Mouse (Mus musculus) mature B cell (primary cell): ENCODE results near the gene Slc22a2.
"Not testable (repeated sequence)": the region's sequence is repeated elsewhere in the genome, so short reads cannot be mapped to it uniquely, and the experiment has no call there.

Experiments
- in situ Hi-C: fragments of 300-500 bp; cut with MboI; formaldehyde crosslinking; loops from 2 replicates; pipeline ENCODE4 v1.14.3; 2019

Slc22a2 gene

GRCm38 (mm10) chr17:12583991-12584390, at the start of gene Slc22a2:
Slc22a2 (plus strand) TSS chr17:12584132.
- in situ Hi-C loops = no loop called here

- in situ Hi-C loops = loop anchor here (25.0 kb wide), 1 partner anchor 278 kb away; no protein-coding TSS in a partner anchor
These were observed 49.4 kb upstream of the Slc22a2 start for GRCm38 (mm10) chr17:12534353-12535145.

DNA sequence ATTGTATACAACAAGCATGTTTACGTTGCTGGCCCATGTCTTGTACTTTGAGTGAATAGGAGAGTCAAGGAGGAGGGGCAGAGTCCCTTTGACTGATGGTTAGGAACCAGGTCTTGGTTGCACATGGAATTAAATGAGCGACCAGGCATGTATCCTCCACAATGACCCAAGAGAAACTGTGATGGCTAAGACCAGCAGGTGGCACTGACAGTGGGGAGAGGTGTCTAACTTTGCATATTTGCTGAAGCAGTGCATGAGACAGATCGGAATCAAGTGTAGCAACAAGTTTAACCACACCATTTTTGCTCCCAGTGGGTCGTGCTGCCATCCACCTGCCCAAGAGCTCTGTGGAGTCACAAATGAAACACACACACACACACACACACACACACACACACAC, 21.7 kb upstream of the Slc22a2 start:
- in situ Hi-C loops = no loop called here

DNA sequence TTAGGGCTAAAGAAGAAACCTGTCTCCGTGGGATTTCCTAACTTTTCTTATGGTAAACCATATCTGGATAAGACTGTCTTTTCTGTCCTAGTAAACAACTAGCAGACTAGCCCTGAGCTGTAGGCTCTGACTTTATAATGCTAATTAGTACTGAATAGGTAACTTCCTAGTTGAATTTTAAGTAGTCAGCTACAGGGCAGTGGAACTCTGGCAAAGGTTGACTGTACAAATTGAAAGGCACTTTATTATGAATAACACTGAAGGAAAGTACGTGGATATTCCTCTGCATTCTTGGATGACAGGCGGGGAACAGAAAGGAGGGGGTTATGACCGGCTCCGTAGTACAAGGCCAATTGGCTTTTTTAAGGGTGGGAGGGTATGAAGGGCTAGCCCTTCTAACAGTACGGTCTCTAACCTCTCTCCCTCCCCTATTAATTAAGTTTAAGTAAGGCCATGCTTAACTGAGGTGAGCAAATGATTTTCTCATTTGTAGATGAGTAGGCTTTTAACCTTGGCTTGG, 19.4 kb upstream of the Slc22a2 start:
- in situ Hi-C loops = not testable (repeated sequence)

GRCm38 (mm10) chr17:12565443-12565842, 18.5 kb upstream of the Slc22a2 start:
- in situ Hi-C loops = no loop called here

- in situ Hi-C loops = no loop called here
These were observed 12.6 kb upstream of the Slc22a2 start for GRCm38 (mm10) chr17:12571316-12571715.

- in situ Hi-C loops = no loop called here
These were observed 11.9 kb upstream of the Slc22a2 start for GRCm38 (mm10) chr17:12571924-12572463.

DNA sequence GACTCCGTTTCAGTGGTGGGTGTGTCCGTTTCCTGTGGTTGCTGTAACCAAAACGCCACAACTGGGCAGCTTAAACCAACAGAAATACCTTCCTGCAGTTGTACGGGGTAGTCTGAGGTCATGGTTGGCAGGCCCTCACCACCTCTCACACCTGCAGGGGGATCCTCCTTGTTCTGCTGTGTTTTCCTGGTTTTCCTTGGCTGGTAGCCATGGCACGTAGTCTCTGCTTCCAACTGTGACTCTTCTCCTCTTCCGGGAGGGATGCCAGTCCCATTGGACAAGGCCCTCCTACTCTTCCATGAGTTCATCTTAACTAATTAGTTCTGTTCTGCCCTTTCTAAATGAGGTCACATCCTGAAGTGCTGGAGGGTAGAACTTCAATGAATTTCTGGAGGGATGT, 8.5 kb upstream of the Slc22a2 start:
- in situ Hi-C loops = no loop called here

GRCm38 (mm10) chr17:12577096-12577495, 6.8 kb upstream of the Slc22a2 start:
- in situ Hi-C loops = no loop called here

- in situ Hi-C loops = no loop called here
These were observed 1.4 kb downstream of the Slc22a2 start for GRCm38 (mm10) chr17:12585366-12585765.

GRCm38 (mm10) chr17:12586966-12587365, 3.0 kb downstream of the Slc22a2 start:
- in situ Hi-C loops = no loop called here

- in situ Hi-C loops = no loop called here
These were observed 4.9 kb downstream of the Slc22a2 start for GRCm38 (mm10) chr17:12588801-12589247.

DNA sequence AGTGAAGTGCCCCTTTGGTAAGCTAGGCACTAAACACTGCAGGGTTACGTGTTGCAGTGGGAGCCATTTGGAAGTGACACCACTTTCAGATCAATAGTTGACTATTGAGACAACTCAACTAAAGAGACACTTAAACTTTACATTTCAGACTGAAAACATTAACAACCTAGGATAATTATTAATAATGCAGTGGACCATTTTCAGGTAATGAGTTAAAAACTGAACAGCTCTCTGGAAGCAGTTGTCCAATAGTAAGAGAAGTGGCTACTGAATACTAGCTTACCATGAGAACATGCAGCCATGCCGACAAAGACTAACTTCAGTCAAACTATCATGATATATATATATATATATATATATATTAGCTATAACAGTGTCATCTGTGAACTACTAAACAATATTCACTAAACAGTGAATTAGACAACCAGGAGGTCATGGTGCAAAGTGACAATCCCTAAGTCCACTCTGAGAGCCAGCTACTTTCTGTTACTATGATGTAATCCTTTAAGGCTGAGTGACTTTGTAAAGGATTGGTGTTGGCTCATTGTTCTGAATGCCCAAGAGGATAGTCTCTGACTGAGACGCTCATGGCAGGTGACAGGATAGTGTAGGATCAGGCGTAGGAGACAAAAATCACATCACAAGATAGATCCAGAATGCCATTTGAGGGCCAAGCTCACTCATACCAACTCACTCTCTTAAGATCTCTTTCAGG, 7.1 kb downstream of the Slc22a2 start:
- in situ Hi-C loops = no loop called here

DNA sequence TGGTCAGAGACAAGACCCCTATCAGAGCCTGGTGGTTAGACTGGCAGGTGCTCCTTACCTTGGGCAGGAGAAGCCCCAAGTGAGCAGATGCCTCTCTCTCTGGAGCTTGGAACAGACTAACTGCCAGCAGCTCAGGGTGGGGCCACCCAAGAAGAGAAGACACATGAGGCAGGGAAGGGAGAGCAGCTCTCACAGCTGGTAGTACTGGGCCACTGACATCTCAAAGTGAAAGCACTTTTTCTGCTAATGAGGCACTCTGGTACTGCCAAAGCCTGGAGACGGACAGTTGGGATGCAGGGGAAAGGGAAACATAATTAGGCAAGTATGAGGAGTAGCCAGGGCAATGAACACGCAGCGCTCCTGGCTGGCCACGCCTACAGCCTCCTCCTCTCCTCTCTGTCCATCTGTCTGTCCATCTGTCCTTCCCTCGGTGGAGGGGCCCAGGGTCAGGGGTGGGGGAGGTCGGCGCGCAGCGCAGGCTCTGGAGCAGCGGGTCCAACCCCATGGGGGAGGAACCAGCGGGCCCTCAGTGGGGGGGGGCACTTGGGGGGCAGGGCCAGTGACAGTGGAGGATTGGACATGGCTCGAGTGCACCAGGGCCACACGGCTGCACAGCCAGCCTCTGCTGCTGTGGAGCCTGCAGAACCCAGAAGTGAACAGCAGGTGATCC, 12.0 kb downstream of the Slc22a2 start:
- in situ Hi-C loops = no loop called here

DNA sequence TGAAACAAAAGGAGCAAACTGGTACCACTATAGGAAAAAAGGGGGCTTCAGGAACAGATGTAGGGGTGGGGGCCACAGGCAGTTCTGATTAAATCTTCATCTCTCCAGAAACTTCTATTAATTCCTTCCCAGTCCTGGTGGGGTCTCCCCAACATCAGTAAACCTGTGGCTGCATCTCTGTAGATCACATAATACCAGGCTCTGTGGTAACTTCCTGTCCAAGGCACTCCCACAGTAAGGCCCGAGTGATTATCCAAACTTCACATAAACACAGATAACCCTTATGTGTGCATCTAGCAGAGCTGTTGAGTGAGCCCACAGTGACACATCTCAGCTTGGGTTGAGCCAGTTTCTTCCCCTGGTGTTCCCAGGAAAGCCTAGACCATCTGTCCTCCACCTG, 22.7 kb downstream of the Slc22a2 start:
- in situ Hi-C loops = no loop called here

DNA sequence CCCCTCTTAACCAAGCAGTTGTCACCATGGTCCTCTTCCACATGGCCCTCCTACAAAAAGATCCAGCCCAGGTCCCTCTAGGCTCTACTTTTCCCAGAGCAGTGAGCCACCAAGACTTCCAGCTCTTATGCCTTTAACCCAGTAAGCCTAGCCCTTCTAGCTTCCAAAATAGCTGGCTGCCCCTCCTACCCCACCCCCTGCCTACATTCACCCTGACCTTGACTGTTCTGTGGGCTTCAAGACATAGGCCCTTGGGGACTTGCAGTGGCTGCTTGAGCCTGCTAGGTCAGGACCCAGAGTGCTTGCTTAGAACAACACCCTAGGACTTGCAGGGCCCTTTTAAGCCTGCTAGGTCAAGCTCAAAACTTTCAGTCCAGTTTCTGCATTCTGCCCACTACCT, 23.3 kb downstream of the Slc22a2 start:
- in situ Hi-C loops = no loop called here

DNA sequence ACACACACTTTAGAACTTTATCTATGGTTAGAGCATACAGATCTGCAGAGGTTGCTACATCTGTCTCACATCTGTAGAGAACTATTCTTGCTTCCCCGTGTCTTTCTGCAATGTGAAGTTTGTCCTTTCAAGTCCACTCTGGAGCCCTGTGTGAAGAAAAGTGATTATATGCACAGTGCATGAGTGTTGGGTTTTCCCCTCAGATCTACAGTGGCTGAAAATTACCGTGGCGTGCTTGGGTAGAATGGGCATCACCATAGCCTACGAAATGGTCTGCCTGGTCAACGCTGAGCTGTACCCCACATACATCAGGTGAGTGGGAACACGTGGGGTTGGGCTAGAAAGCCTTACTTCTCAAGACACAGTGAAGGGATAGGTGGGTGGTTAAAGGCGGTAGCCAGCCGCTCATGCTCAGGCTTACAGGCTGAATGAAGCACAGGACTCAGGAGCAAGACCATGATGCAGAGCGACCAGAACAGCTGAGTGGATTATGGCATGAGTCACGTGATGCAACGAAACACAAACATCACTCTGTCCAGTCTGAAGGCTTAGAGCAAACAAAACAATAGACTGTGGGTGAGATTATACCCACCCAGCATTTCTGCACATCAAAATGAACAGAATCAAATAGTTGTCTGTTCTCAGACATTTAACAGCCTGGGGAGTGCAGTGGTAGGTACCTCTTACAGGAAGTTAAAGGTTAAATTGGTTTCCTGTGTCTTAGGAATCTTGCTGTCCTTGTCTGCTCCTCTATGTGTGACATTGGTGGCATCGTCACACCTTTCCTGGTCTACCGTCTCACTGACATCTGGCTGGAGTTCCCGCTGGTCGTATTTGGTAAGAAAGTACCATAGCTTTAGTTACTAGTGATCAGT, 30.8 kb downstream of the Slc22a2 start:
- in situ Hi-C loops = no loop called here

GRCm38 (mm10) chr17:12615429-12615828, 31.5 kb downstream of the Slc22a2 start:
- in situ Hi-C loops = no loop called here

DNA sequence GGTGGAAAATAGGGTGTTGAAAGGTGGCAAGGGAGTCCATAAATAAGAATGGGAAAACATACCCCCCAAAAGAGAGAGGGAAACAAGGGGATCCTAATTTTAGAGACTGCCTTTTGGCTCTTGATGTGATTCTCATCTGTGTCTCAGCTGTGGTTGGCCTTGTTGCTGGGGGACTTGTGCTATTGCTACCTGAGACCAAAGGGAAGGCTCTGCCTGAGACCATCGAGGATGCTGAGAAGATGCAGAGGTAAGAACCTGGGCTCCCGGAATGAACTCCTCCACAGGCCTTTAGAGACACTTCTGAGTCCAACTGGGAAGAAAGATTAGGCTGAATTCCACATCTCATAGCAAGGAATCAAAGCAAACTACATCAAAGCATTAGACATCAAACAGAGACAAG, 35.7 kb downstream of the Slc22a2 start:
- in situ Hi-C loops = no loop called here

DNA sequence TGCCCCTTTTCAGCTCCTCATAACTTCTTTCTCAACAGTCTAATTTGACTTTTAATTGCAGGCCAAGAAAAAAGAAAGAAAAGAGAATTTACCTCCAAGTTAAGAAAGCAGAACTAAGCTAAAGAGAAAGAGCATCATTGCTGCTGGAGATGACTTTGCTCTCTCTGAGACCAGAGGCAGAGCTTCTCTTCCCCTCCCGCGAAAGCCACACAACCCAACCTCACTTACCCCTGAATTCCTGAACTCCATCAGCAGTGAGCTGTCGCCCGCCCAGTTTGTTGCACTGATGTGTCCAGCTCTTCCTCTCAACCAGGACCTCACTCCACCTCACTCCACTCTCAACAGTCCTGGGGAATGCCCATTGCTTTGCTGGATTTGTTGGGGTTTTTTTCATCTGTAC, 44.1 kb downstream of the Slc22a2 start:
- in situ Hi-C loops = no loop called here
